Mouse (Mus musculus) C2C12 (cell line): ENCODE measurements around the gene Ehmt2. TPM values are rescaled to one million over a fixed set of nuclear protein-coding genes. Genes with fewer than 3 reads are reported as not detected.

ENCODE experiments used
- H3K27me3 ChIP-seq: one replicate; pipeline ENCODE4 v1.6.1; 2011; ENCODE audit not compliant: control insufficient read depth, insufficient read depth, insufficient read length
- H3K36me3 ChIP-seq: one replicate; pipeline ENCODE4 v1.6.1; 2011; ENCODE audit not compliant: control insufficient read depth, insufficient read depth
- H3K4me3 ChIP-seq: one replicate; pipeline ENCODE4 v1.5.1; 2011; ENCODE audit warnings: mild to moderate bottlenecking, control low read depth; ENCODE audit not compliant: poor library complexity, insufficient read depth, severe bottlenecking
- H3K79me2 ChIP-seq: one replicate; pipeline ENCODE4 v1.6.1; 2011; ENCODE audit not compliant: control insufficient read depth, insufficient read depth
- H3K79me3 ChIP-seq: one replicate; pipeline ENCODE4 v1.6.1; 2011; ENCODE audit warnings: low read depth, control low read depth
- H3ac ChIP-seq: one replicate; pipeline ENCODE3; 2011; ENCODE audit warnings: low read depth; ENCODE audit not compliant: control insufficient read depth, insufficient read length
- CEBPB ChIP-seq: IDR thresholded peaks from one replicate; pipeline ENCODE4 v1.6.1; 2011; ENCODE audit warnings: low read depth, mild to moderate bottlenecking, control low read depth, moderate library complexity
- CTCF ChIP-seq: IDR thresholded peaks from one replicate; pipeline ENCODE4 v1.5.1; 2011; ENCODE audit not compliant: control insufficient read depth, insufficient read depth, insufficient read length
- FOSL1 ChIP-seq: IDR thresholded peaks from one replicate; pipeline ENCODE4 v1.8.0; 2011; ENCODE audit warnings: mild to moderate bottlenecking, low read length; ENCODE audit not compliant: poor library complexity, insufficient read depth, severe bottlenecking
- MAX ChIP-seq: IDR thresholded peaks from one replicate; pipeline ENCODE4 v1.6.1; 2011; ENCODE audit warnings: mild to moderate bottlenecking, control low read depth
- MYOD1 ChIP-seq: IDR thresholded peaks from one replicate; pipeline ENCODE4 v1.6.1; 2011; ENCODE audit warnings: low read depth; ENCODE audit not compliant: control insufficient read depth, insufficient read length
- MYOG ChIP-seq: IDR thresholded peaks from one replicate; pipeline ENCODE4 v1.6.1; 2011; ENCODE audit not compliant: control insufficient read depth, insufficient read length; ENCODE audit errors: extremely low read depth
- USF1 ChIP-seq: IDR thresholded peaks from one replicate; pipeline ENCODE4 v1.6.1; 2011; ENCODE audit warnings: low read depth, mild to moderate bottlenecking, control low read depth, moderate library complexity
- polyA plus RNA-seq: library from polyadenylated mRNA; unstranded; fragments of >200 nt; fragmentation: generic; extraction: Trizol; gene quantifications from one replicate; pipeline ENCODE4 v1.2.1, GENCODE M21; 2012; ENCODE audit warnings: missing spikeins

Gene Ehmt2
- polyA plus RNA-seq, 1 experiment: 106 TPM

DNA sequence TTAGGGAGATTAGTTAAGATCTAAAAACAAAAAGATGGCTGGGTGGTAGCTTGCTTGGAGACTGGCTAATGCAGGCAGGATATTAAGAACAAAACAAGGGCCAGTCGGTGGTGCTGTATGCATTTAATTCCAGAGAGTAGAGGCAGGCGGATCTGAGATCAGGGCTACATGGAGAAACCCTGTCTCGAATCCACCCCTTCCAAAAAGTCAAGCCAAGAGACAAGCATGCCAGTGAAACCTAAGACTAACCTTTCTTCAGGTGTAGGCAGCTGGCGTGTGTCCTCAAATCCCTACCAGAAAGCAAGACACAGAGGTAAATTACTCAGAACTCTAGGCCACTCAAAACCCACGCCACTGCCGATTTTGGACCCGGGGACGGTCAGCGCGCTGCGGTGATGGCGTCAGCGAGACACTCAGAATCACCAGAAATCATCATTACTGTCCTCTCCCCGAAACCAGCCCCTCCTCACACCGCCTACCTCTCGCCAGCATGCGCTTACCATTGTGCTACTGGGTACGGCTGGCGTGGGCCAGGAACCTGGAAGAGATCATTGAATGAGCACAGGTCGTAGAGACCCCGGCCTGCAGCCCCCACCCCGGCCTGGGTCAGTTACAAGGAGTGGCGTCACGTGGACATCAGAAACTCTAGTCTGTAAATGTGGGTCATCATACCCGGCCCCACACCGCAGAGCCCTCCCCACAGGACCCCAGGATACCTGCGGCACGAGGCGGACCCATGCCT lies 53.5 kb downstream of the Ehmt2 start:
- H3K79me2 ChIP-seq: peaks cover 30% of the 10 kb centered on the region
- H3K4me3 ChIP-seq: peak overlapping the region; percentile 100
- H3K27me3 ChIP-seq: no peaks in the 10 kb centered on the region
- peaks cover 28% of the 10 kb centered on the region for H3K36me3 ChIP-seq
- peaks cover 22% of the 10 kb centered on the region for H3K79me3 ChIP-seq
- peak overlapping the region; percentile 97 for H3ac ChIP-seq
- peak; percentile 61 for TF ChIP-seq USF1
- TF ChIP-seq MAX: no peak

- TF ChIP-seq MAX (peak; percentile 97), USF1 (peak; percentile 12), MYOD1 (no peak), CEBPB (no peak), MYOG (no peak), CTCF (peak; percentile 19), FOSL1 (no peak)
- H3K79me2 ChIP-seq: peaks cover 30% of the 10 kb centered on the region
- H3K79me3 ChIP-seq: peaks cover 22% of the 10 kb centered on the region
- no peaks in the 10 kb centered on the region for H3K27me3 ChIP-seq
- H3K4me3 ChIP-seq: peak overlapping the region; percentile 100
- peaks cover 28% of the 10 kb centered on the region for H3K36me3 ChIP-seq
- peak overlapping the region; percentile 97 for H3ac ChIP-seq
Measured at GRCm38 (mm10) chr17:34952378-34953040, 54.2 kb downstream of the Ehmt2 start.

DNA sequence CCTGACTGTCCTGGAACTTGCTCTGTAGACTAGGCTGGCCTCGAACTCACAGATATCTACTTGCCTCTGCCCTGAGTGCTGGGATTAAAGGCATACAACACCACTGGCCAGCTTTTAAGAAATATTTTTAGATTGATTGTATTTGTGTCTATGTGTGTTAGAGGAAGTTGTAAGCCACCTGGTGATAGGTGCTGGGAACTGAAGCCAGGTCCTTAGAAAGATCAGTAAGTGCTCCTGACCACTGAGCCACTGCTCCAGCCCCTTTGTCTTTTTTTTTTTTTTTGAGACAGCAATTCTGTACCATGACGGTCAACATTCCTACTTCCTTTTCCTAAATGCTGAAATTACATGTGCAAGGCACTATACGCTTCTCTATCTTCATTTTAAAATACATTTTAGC lies 55.0 kb downstream of the Ehmt2 start:
- Histone ChIP-seq H3K4me3 (peak overlapping the region; percentile 100), H3K27me3 (no peaks in the 10 kb centered on the region), H3K36me3 (peaks cover 28% of the 10 kb centered on the region), H3K79me3 (peaks cover 22% of the 10 kb centered on the region), H3K79me2 (peaks cover 30% of the 10 kb centered on the region), H3ac (no peak overlapping the region)
- TF ChIP-seq CEBPB: no peak
- no peak for TF ChIP-seq MYOG
- TF ChIP-seq MAX: no peak
- no peak for TF ChIP-seq USF1
- TF ChIP-seq FOSL1: no peak
- no peak for TF ChIP-seq CTCF
- TF ChIP-seq MYOD1: no peak

- Histone ChIP-seq H3K79me2 (peaks cover 30% of the 10 kb centered on the region), H3ac (no peak overlapping the region), H3K36me3 (peaks cover 28% of the 10 kb centered on the region), H3K4me3 (no peak overlapping the region), H3K79me3 (peaks cover 22% of the 10 kb centered on the region), H3K27me3 (no peaks in the 10 kb centered on the region)
- no peak for TF ChIP-seq MYOD1
- TF ChIP-seq MAX: no peak
- no peak for TF ChIP-seq CTCF
- TF ChIP-seq FOSL1: no peak
- TF ChIP-seq MYOG: no peak
- no peak for TF ChIP-seq CEBPB
- no peak for TF ChIP-seq USF1
Measured at GRCm38 (mm10) chr17:34953904-34954303, 55.6 kb downstream of the Ehmt2 start.

GRCm38 (mm10) chr17:34954831-34955230 lies 56.6 kb downstream of the Ehmt2 start:
- Histone ChIP-seq H3ac (no peak overlapping the region), H3K27me3 (no peaks in the 10 kb centered on the region), H3K36me3 (peaks cover 22% of the 10 kb centered on the region), H3K79me3 (peaks cover 22% of the 10 kb centered on the region), H3K4me3 (no peak overlapping the region), H3K79me2 (peaks cover 26% of the 10 kb centered on the region)
- TF ChIP-seq MYOD1 (no peak), CEBPB (no peak), MYOG (no peak), FOSL1 (no peak)

DNA sequence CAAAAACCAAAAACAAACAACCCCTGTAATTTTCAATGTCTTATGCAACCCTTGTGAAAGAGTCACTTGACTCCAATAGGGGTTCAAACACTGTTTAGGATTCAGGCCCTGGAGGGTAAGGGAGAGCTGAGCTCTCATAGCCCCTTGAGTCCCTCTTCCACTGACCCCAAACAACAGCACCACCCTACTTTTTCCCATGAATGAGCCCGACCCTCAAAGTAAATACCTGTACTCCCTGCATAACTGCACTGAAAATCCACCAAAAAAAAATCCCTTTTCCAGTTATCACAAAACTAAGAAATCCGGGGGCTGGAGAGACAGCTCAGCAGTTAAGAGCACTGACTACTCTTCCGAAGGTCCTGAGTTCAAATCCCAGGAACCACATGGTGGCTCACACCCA lies 57.6 kb downstream of the Ehmt2 start:
- Histone ChIP-seq H3ac (no peak overlapping the region), H3K79me3 (peaks cover 14% of the 10 kb centered on the region), H3K4me3 (no peak overlapping the region), H3K36me3 (peaks cover 11% of the 10 kb centered on the region), H3K79me2 (peaks cover 15% of the 10 kb centered on the region), H3K27me3 (no peaks in the 10 kb centered on the region)
- TF ChIP-seq MYOG (no peak), FOSL1 (no peak), CEBPB (no peak), MAX (no peak), CTCF (no peak), MYOD1 (no peak), USF1 (no peak)
